Mouse (Mus musculus): Measurements from ENCODE around the gene Hoxa13. TPM values are rescaled to one million over a fixed set of nuclear protein-coding genes. Genes with fewer than 3 reads are reported as not detected.
A peak's percentile ranks its signal among the peaks of the same experiment; 100 is the strongest.

Hoxa13 gene
- total RNA-seq, 2 experiments from 2014 or later: not detected

GRCm38 (mm10) chr6:52240389-52241000 is 20.2 kb downstream of the Hoxa13 start, which contains the start of gene Hoxa10:
Gene Hoxa10, minus strand, starts transcription at chr6:52240854.
- intact Hi-C loops (cut with DNase I): no loop called here
- DNase-seq (ENCODE audit: low spot score): peak; percentile 40

GRCm38 (mm10) chr6:52239625-52240388 is 20.9 kb downstream of the Hoxa13 start:
- no peak for DNase-seq (ENCODE audit: low spot score)
- intact Hi-C loops (cut with DNase I): no loop called here

GRCm38 (mm10) chr6:52238976-52239375 is 21.7 kb downstream of the Hoxa13 start:
- intact Hi-C loops (cut with DNase I): no loop called here
- no peak for DNase-seq (ENCODE audit: low spot score)

- intact Hi-C loops (cut with DNase I): no loop called here
- DNase-seq (ENCODE audit: low spot score): no peak
These were observed 22.5 kb downstream of the Hoxa13 start for GRCm38 (mm10) chr6:52238155-52238545.

GRCm38 (mm10) chr6:52237346-52238154 is 23.1 kb downstream of the Hoxa13 start:
- no peak for DNase-seq (ENCODE audit: low spot score)
- intact Hi-C loops (cut with DNase I): no loop called here

- intact Hi-C loops (cut with DNase I): no loop called here
- no peak for DNase-seq (ENCODE audit: low spot score)
These were observed 23.9 kb downstream of the Hoxa13 start for GRCm38 (mm10) chr6:52236806-52237205.

- no peak for DNase-seq (ENCODE audit: low spot score)
- intact Hi-C loops (cut with DNase I): no loop called here
These were observed 24.8 kb downstream of the Hoxa13 start for GRCm38 (mm10) chr6:52235866-52236265.

- no peak for DNase-seq (ENCODE audit: low spot score)
- intact Hi-C loops (cut with DNase I): no loop called here
These were observed 25.4 kb downstream of the Hoxa13 start for GRCm38 (mm10) chr6:52235267-52235666.

GRCm38 (mm10) chr6:52234428-52235140 is 26.1 kb downstream of the Hoxa13 start:
- intact Hi-C loops (cut with DNase I): no loop called here
- DNase-seq (ENCODE audit: low spot score): no peak

GRCm38 (mm10) chr6:52233546-52234427 is 26.9 kb downstream of the Hoxa13 start:
- intact Hi-C loops (cut with DNase I): no loop called here
- DNase-seq (ENCODE audit: low spot score): no peak

GRCm38 (mm10) chr6:52232984-52233545 is 27.6 kb downstream of the Hoxa13 start:
- no peak for DNase-seq (ENCODE audit: low spot score)
- intact Hi-C loops (cut with DNase I): no loop called here

GRCm38 (mm10) chr6:52232568-52232965 is 28.1 kb downstream of the Hoxa13 start:
- intact Hi-C loops (cut with DNase I): no loop called here
- DNase-seq (ENCODE audit: low spot score): no peak

- DNase-seq (ENCODE audit: low spot score): no peak
- intact Hi-C loops (cut with DNase I): no loop called here
These were observed 28.7 kb downstream of the Hoxa13 start for GRCm38 (mm10) chr6:52231885-52232567.

GRCm38 (mm10) chr6:52230516-52231165 is 30.0 kb downstream of the Hoxa13 start, which contains the start of gene Hoxa9:
Gene Hoxa9, minus strand, starts transcription at chr6:52231089.
- no peak for DNase-seq (ENCODE audit: low spot score)
- intact Hi-C loops (cut with DNase I): no loop called here

GRCm38 (mm10) chr6:52229558-52230416 is 30.9 kb downstream of the Hoxa13 start:
- intact Hi-C loops (cut with DNase I): loop anchor here (10.0 kb wide), 1 partner anchor 845 kb away; no protein-coding TSS in a partner anchor
- no peak for DNase-seq (ENCODE audit: low spot score)

Measured in heart, postnatal 25 days (tissue).